8 mouse cellular contexts compared by ENCODE assay signal in the genomic region with DNA sequence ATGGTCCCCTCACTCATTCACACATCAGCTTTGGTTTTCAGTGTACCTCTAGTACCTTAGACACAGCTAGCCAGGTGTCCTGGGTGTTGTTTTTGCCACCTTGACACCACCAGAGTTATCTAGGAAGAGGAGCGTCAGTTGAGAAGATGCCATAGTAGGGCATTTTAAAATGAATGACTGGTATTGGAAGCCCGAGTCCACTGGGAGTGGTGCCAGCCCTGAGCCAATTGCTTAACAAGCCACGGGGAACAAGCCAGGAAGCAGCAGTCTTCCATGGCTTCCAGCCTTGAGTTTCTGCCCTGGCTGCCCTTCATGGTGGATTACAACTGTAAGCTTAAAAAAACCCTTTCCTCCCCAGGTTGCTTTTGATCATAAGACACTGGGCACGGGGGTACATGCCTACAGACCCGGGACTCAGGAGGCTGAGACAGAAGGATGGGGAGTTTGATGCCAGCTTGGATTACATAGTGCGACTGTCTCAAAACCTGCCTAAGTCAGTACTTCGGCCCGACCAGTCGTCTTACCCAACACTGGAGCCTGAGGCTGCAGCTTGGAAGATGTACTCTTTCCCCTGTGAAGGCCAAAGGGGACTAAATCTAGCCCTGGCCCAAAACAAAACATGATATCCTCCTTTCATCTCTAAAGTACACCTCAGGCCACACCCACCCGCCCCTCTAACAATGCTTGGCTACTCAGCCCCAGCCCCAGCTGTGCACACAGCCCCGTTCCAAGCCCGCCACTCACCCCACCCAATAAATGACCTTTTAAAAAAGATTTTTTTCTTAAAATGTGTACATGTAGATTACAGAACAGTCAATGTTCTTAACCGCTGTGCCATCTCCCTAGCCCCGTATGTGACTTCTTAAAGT. TPM values are rescaled to one million over a fixed set of nuclear protein-coding genes. Genes with fewer than 3 reads are reported as not detected.
DNase-seq lines count a peak whose midpoint lies in the region; ATAC-seq lines count a peak whose summit lies in the region.

No protein-coding gene starts in this region.

- 0 out of 2 replicates have a peak, but pooled peaks cover 4% of the 10 kb centered on the region for H3K36me3 ChIP-seq in heart, embryonic 10.5 days
- no peaks in the 10 kb centered on the region for H3K36me3 ChIP-seq in heart, embryonic 12.5 days
- no peaks in the 10 kb centered on the region; the same call in 1 of the 2 replicates for H3K36me3 ChIP-seq in liver, embryonic 13.5 days

- H3K27ac ChIP-seq in heart, embryonic 10.5 days, result 0 out of 2 replicates have a peak overlapping the region, but pooled peaks have one; percentile 39
- H3K27ac ChIP-seq in heart, embryonic 12.5 days (ENCODE audit: poor library complexity, severe bottlenecking), result no peak overlapping the region
- no peak overlapping the region for H3K27ac ChIP-seq in liver, embryonic 13.5 days

- no peak for ATAC-seq in heart, embryonic 12.5 days (ENCODE audit: insufficient number of reproducible peaks, low FRiP score)
- ATAC-seq in liver, embryonic 13.5 days (ENCODE audit: low read depth), result no peak

- no peaks in the 10 kb centered on the region for H3K27me3 ChIP-seq in heart, embryonic 10.5 days (ENCODE audit: insufficient read depth, poor library complexity, severe bottlenecking)
- H3K27me3 ChIP-seq in heart, embryonic 12.5 days (replicated peaks), result no peaks in the 10 kb centered on the region
- no peaks in the 10 kb centered on the region for H3K27me3 ChIP-seq in liver, embryonic 13.5 days

- peaks cover 4% of the 10 kb centered on the region; the same call in 1 of the 2 replicates for H3K4me1 ChIP-seq in heart, embryonic 10.5 days
- peaks cover 8% of the 10 kb centered on the region; the same call in 1 of the 2 replicates for H3K4me1 ChIP-seq in heart, embryonic 12.5 days (replicated peaks)
- H3K4me1 ChIP-seq in liver, embryonic 13.5 days (replicated peaks), result peaks cover 15% of the 10 kb centered on the region

- H3K4me3 ChIP-seq in heart, embryonic 10.5 days, result no peak overlapping the region
- H3K4me3 ChIP-seq in heart, embryonic 12.5 days, result no peak overlapping the region
- H3K4me3 ChIP-seq in liver, embryonic 13.5 days (replicated peaks), result no peak overlapping the region

- no peaks in the 10 kb centered on the region for H3K9me3 ChIP-seq in heart, embryonic 10.5 days
- no peaks in the 10 kb centered on the region for H3K9me3 ChIP-seq in heart, embryonic 12.5 days (replicated peaks)
- H3K9me3 ChIP-seq in liver, embryonic 13.5 days (replicated peaks), result no peaks in the 10 kb centered on the region

- DNase-seq in heart, embryonic 10.5 days (ENCODE audit: low spot score), result peak; percentile 69
- DNase-seq in right cerebral cortex, postnatal 14 days, result peak; percentile 67
- no peak for DNase-seq in right cerebral cortex, adult 18-20 months
- peak; percentile 78 to 82 for DNase-seq in cerebellum, postnatal 14 days
- no peak for DNase-seq in liver, embryonic 13.5 days
- DNase-seq in retina, embryonic 14.5 days (ENCODE audit: low spot score), result no peak
- DNase-seq in urinary bladder, postnatal 4 days (ENCODE audit: low spot score in 2 of 2), result no peak

- H3K4me2 ChIP-seq in heart, embryonic 12.5 days, result no peak overlapping the region
- no peak overlapping the region for H3K4me2 ChIP-seq in liver, embryonic 13.5 days

- 73% methylated on average over 14 of the region's 14 CpGs for WGBS in heart, embryonic 10.5 days
- WGBS in heart, embryonic 12.5 days, result 69% methylated on average over 14 of the region's 14 CpGs
- 70% methylated on average over 14 of the region's 14 CpGs for WGBS in liver, embryonic 13.5 days (ENCODE audit: insufficient replicate concordance)

- no peak overlapping the region for H3K9ac ChIP-seq in heart, embryonic 12.5 days
- H3K9ac ChIP-seq in liver, embryonic 13.5 days, result 0 out of 2 replicates have a peak overlapping the region, but pooled peaks have one; percentile 33

RNA-seq across cellular contexts. Expression of gene Naa38, which starts 5.5 kb away (rescaled TPM):
- polyA plus RNA-seq in heart, embryonic 10.5 days (2016; fragmentation: Nextera tagmentation; extraction: Ambion mirVana), result 158 and 165 TPM in 2 replicates
- 147 and 150 TPM in 2 replicates for polyA plus RNA-seq in heart, embryonic 12.5 days (2016; fragmentation: Nextera tagmentation; extraction: Ambion mirVana)
- 102 and 105 TPM in 2 replicates for polyA plus RNA-seq in liver, embryonic 13.5 days (2015; fragmentation: Nextera tagmentation; extraction: Ambion mirVana)

RNA-seq across cellular contexts. Expression of gene Cyb5d1, which starts 5.7 kb away (rescaled TPM):
- polyA plus RNA-seq in heart, embryonic 10.5 days (2016; fragmentation: Nextera tagmentation; extraction: Ambion mirVana), result 27.4 and 31.8 TPM in 2 replicates
- polyA plus RNA-seq in heart, embryonic 12.5 days (2016; fragmentation: Nextera tagmentation; extraction: Ambion mirVana), result 24.8 and 27.1 TPM in 2 replicates
- 10.3 and 13.0 TPM in 2 replicates for polyA plus RNA-seq in liver, embryonic 13.5 days (2015; fragmentation: Nextera tagmentation; extraction: Ambion mirVana)

RNA-seq across cellular contexts. Expression of gene Tmem88, which starts 8.3 kb away (rescaled TPM):
- polyA plus RNA-seq in heart, embryonic 10.5 days (2016; fragmentation: Nextera tagmentation; extraction: Ambion mirVana), result 38.9 and 52.5 TPM in 2 replicates
- polyA plus RNA-seq in heart, embryonic 12.5 days (2016; fragmentation: Nextera tagmentation; extraction: Ambion mirVana), result 34.4 and 35.7 TPM in 2 replicates
- polyA plus RNA-seq in liver, embryonic 13.5 days (2015; fragmentation: Nextera tagmentation; extraction: Ambion mirVana), result 8.9 and 9.5 TPM in 2 replicates

RNA-seq across cellular contexts. Expression of gene Chd3, which starts 20.6 kb away (rescaled TPM):
- polyA plus RNA-seq in heart, embryonic 10.5 days (2016; fragmentation: Nextera tagmentation; extraction: Ambion mirVana), result 15.8 and 26.5 TPM in 2 replicates
- 19.2 and 23.5 TPM in 2 replicates for polyA plus RNA-seq in heart, embryonic 12.5 days (2016; fragmentation: Nextera tagmentation; extraction: Ambion mirVana)
- polyA plus RNA-seq in liver, embryonic 13.5 days (2015; fragmentation: Nextera tagmentation; extraction: Ambion mirVana), result 2.6 and 4.4 TPM in 2 replicates

RNA-seq across cellular contexts. Expression of gene Kdm6b, which starts 23.7 kb away (rescaled TPM):
- 20.9 and 26.9 TPM in 2 replicates for polyA plus RNA-seq in heart, embryonic 10.5 days (2016; fragmentation: Nextera tagmentation; extraction: Ambion mirVana)
- polyA plus RNA-seq in heart, embryonic 12.5 days (2016; fragmentation: Nextera tagmentation; extraction: Ambion mirVana), result 24.9 and 25.4 TPM in 2 replicates
- polyA plus RNA-seq in liver, embryonic 13.5 days (2015; fragmentation: Nextera tagmentation; extraction: Ambion mirVana), result 4.8 and 5.1 TPM in 2 replicates

Comparison
In these comparisons a context has a peak if more than half of its experiments do, and no peak if none do; other contexts are left out.
1. DNase-seq: peak in heart, embryonic 10.5 days (single experiment), right cerebral cortex, postnatal 14 days (single experiment) and cerebellum, postnatal 14 days (2 of 2); none in right cerebral cortex, adult 18-20 months (single experiment), liver, embryonic 13.5 days (single experiment), retina, embryonic 14.5 days (single experiment) and urinary bladder, postnatal 4 days (0 of 2).